Mouse (Mus musculus) intestine, embryonic 14.5 days (tissue): ENCODE results near the gene Arhgap20. TPM values are rescaled to one million over a fixed set of nuclear protein-coding genes. Genes with fewer than 3 reads are reported as not detected.
A peak's percentile ranks its signal among the peaks of the same experiment; 100 is the strongest.

Experiments
- ATAC-seq: fragments of 200-750 bp; cut with Nextera tagmentation; replicated peaks from 2 replicates; pipeline ENCODE4 v1.8.0; 2017; ENCODE audit warnings: low read depth, moderate number of reproducible peaks, moderate TSS enrichment, moderate library complexity; ENCODE audit not compliant: low FRiP score, low TSS enrichment
- DNase-seq: peaks from one replicate; pipeline ENCODE4 v3.0.0-alpha.2; 2018; ENCODE audit warnings: low spot score
- H3K27ac ChIP-seq: fragments of 300-500 bp; sonication (generic); 2 replicates; pipeline ENCODE4 v1.5.1; 2014; ENCODE audit warnings: low read depth, mild to moderate bottlenecking, control low read depth
- H3K27me3 ChIP-seq: fragments of 300-500 bp; sonication (generic); replicated peaks from 2 replicates; pipeline ENCODE4 v1.6.1; 2014; ENCODE audit warnings: low read length, control low read depth; ENCODE audit not compliant: control insufficient read depth, insufficient read depth
- H3K36me3 ChIP-seq: fragments of 300-500 bp; sonication (generic); 2 replicates; pipeline ENCODE4 v1.6.1; 2014; ENCODE audit warnings: low read length, control low read depth; ENCODE audit not compliant: control insufficient read depth, insufficient read depth
- H3K4me1 ChIP-seq: fragments of 300-500 bp; sonication (generic); replicated peaks from 2 replicates; pipeline ENCODE4 v1.6.1; 2014; ENCODE audit warnings: low read length, control low read depth, mixed read lengths; ENCODE audit not compliant: control insufficient read depth, insufficient read depth
- H3K4me2 ChIP-seq: fragments of 300-500 bp; sonication (generic); 2 replicates; pipeline ENCODE4 v1.6.1; 2014; ENCODE audit warnings: low read length
- H3K4me3 ChIP-seq: fragments of 300-500 bp; sonication (generic); 2 replicates; pipeline ENCODE4 v1.5.1; 2014; ENCODE audit warnings: low read depth, low read length, control low read depth, mixed read lengths
- H3K9ac ChIP-seq: fragments of 300-500 bp; sonication (generic); 2 replicates; pipeline ENCODE4 v1.6.1; 2014; ENCODE audit warnings: mild to moderate bottlenecking, low read length
- H3K9me3 ChIP-seq: fragments of 300-500 bp; sonication (generic); 2 replicates; pipeline ENCODE4 v1.6.1; 2016; ENCODE audit warnings: low read length, control low read depth; ENCODE audit not compliant: control insufficient read depth
- WGBS: fragments of 180-500 bp; shearing (Covaris S2); extraction: QIAGEN DNeasy Blood & Tissue Kit; methylation state at CpG from one replicate; pipeline ENCODE4 v1.1.7; 2014; 5-methylcytosine and 5-hydroxymethylcytosine counted together
- polyA plus RNA-seq: library from polyadenylated mRNA; unstranded; fragments of >200 nt; fragmentation: Nextera tagmentation; extraction: Ambion mirVana; gene quantifications from 2 replicates; pipeline ENCODE4 v1.2.1, GENCODE M21; 2014

Gene Arhgap20
- 1.9 and 3.0 TPM in 2 replicates for polyA plus RNA-seq

DNA sequence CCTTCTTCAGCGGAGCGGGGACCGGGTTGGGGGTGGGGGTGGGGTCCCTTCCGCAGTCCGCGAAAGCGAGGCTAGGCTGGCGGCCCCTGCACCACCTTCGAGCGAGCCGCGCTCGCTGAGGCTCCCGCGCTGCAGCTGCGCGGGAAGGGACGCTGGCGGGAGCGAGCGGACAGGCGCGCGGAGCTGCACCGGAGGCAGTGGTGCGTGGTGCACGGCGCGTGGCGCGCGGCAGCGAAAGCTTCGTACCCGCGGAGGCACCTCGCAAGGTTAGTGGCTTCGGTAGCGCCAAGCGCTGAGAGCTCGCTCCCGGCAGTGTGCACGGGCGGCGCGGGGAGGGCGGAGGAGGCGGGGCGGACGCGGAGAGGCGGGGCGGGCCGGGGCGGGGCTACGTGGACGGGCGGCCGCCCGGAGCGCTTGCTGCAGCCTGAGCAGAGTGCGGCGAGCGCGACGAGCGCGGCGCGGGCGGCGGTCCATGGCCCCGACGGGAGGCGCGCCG, at the start of gene Arhgap20:
Gene Arhgap20, plus strand, starts transcription at position 417 of the 496 bp plus-strand sequence.
- H3K9ac ChIP-seq: peak within 1 kb of the TSS; percentile 48
- peak within 1 kb of the TSS; percentile 64 for H3K4me3 ChIP-seq
- peak within 1 kb of the TSS; percentile 76 for H3K4me2 ChIP-seq
- ATAC-seq (peak; percentile 92), DNase-seq (peak; percentile 89)
- peaks cover 9% of the 10 kb centered on the region for H3K4me1 ChIP-seq
- no peaks in the 10 kb centered on the region for H3K36me3 ChIP-seq
- H3K9me3 ChIP-seq: no peaks in the 10 kb centered on the region
- peaks cover 45% of the 10 kb centered on the region for H3K27me3 ChIP-seq
- WGBS: under 1% methylated on average over 59 of the region's 77 CpGs
- peak within 1 kb of the TSS; percentile 36; the same call in 1 of the 2 replicates for H3K27ac ChIP-seq

GRCm38 (mm10) chr9:51718793-51719192, 46.3 kb upstream of the Arhgap20 start:
- 92% methylated on average over 3 of the region's 3 CpGs for WGBS

DNA sequence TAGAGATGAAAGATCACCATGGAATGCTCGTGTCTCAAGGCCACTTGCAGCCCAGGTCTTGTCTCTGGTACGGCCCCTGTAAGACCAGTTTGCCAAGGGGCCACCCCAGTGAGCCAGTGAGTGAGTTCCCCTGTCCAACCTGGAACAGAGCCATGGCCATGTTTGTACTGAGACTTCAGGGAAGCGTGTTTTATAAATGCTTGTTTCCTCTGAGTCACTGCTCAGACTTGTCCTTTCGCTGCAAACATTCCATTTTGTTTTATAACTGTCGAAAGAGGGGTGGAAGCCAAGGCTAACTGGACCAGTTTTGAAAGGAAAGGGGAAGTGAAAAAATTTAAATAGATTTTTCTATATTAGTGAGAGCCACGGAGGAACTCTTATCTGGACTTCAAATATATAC, 37.2 kb upstream of the Arhgap20 start:
- no peaks in the 10 kb centered on the region for H3K36me3 ChIP-seq
- 0 out of 2 replicates have a peak, but pooled peaks cover 5% of the 10 kb centered on the region for H3K4me1 ChIP-seq
- no peak overlapping the region for H3K4me2 ChIP-seq
- H3K27ac ChIP-seq: peak overlapping the region; percentile 11; the same call in 1 of the 2 replicates
- H3K9ac ChIP-seq: no peak overlapping the region
- ATAC-seq (no peak), DNase-seq (no peak)
- H3K9me3 ChIP-seq: no peaks in the 10 kb centered on the region
- WGBS: 23% methylated on average over 6 of the region's 6 CpGs
- H3K4me3 ChIP-seq: no peak overlapping the region
- H3K27me3 ChIP-seq: no peaks in the 10 kb centered on the region

More at GRCm38 (mm10) chr9:51718793-51719192, 46.3 kb upstream of the Arhgap20 start:
- H3K4me2 ChIP-seq: no peak overlapping the region
- no peaks in the 10 kb centered on the region for H3K9me3 ChIP-seq
- H3K27me3 ChIP-seq: no peaks in the 10 kb centered on the region
- H3K36me3 ChIP-seq: no peaks in the 10 kb centered on the region
- DNase-seq (no peak), ATAC-seq (no peak)
- H3K4me1 ChIP-seq: no peaks in the 10 kb centered on the region
- no peak overlapping the region for H3K27ac ChIP-seq
- no peak overlapping the region for H3K9ac ChIP-seq
- no peak overlapping the region for H3K4me3 ChIP-seq

GRCm38 (mm10) chr9:51735180-51736034, 29.7 kb upstream of the Arhgap20 start:
- no peak for DNase-seq
- no peak overlapping the region for H3K4me2 ChIP-seq
- H3K27me3 ChIP-seq: no peaks in the 10 kb centered on the region
- H3K36me3 ChIP-seq: no peaks in the 10 kb centered on the region
- no peak overlapping the region for H3K27ac ChIP-seq
- no peaks in the 10 kb centered on the region for H3K4me1 ChIP-seq
- H3K9me3 ChIP-seq: no peaks in the 10 kb centered on the region
- H3K4me3 ChIP-seq: no peak overlapping the region
- WGBS: 38% methylated on average over 9 of the region's 9 CpGs
- no peak overlapping the region for H3K9ac ChIP-seq
- ATAC-seq: no peak

GRCm38 (mm10) chr9:51736750-51737368, 28.3 kb upstream of the Arhgap20 start:
- Histone ChIP-seq H3K27ac (no peak overlapping the region), H3K4me2 (no peak overlapping the region), H3K9me3 (no peaks in the 10 kb centered on the region), H3K36me3 (no peaks in the 10 kb centered on the region), H3K9ac (no peak overlapping the region), H3K4me1 (no peaks in the 10 kb centered on the region), H3K4me3 (no peak overlapping the region), H3K27me3 (no peaks in the 10 kb centered on the region)
- DNase-seq: no peak
- no peak for ATAC-seq
- 71% methylated on average over 5 of the region's 5 CpGs for WGBS

- Histone ChIP-seq H3K36me3 (no peaks in the 10 kb centered on the region), H3K4me3 (no peak overlapping the region), H3K27me3 (no peaks in the 10 kb centered on the region), H3K4me2 (no peak overlapping the region), H3K27ac (no peak overlapping the region), H3K9me3 (no peaks in the 10 kb centered on the region), H3K4me1 (no peaks in the 10 kb centered on the region), H3K9ac (no peak overlapping the region)
- DNase-seq (no peak), ATAC-seq (no peak)
- WGBS: 89% methylated on average over 9 of the region's 9 CpGs
Observed at GRCm38 (mm10) chr9:51738349-51738748, 26.8 kb upstream of the Arhgap20 start.

DNA sequence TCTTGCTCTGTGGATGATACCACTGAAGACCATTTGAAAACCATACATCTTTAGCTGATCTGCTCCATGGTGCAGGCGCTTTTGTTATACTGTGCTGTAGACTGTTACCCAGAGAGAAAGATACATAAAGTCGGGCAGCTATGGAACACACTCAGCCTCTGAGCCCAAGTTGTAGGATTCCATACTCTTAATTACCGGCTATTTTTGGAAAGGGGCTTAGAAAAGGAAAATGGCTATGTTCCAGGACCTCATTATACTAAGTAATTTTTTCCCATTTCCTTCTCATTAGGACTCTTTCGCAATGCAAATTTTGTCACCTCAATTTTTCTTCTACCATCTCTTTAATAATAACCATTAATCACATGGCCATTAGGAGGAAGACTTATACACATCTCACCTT, 25.3 kb upstream of the Arhgap20 start:
- ATAC-seq (no peak), DNase-seq (no peak)
- 91% methylated on average over 4 of the region's 4 CpGs for WGBS
- no peak overlapping the region for H3K27ac ChIP-seq
- no peak overlapping the region for H3K9ac ChIP-seq
- H3K9me3 ChIP-seq: no peaks in the 10 kb centered on the region
- H3K27me3 ChIP-seq: no peaks in the 10 kb centered on the region
- H3K4me2 ChIP-seq: no peak overlapping the region
- no peaks in the 10 kb centered on the region for H3K4me1 ChIP-seq
- no peak overlapping the region for H3K4me3 ChIP-seq
- no peaks in the 10 kb centered on the region for H3K36me3 ChIP-seq

GRCm38 (mm10) chr9:51750144-51750543, 15.0 kb upstream of the Arhgap20 start:
- Histone ChIP-seq H3K4me3 (no peak overlapping the region), H3K27ac (no peak overlapping the region), H3K9me3 (no peaks in the 10 kb centered on the region), H3K36me3 (no peaks in the 10 kb centered on the region), H3K4me2 (no peak overlapping the region), H3K27me3 (no peaks in the 10 kb centered on the region), H3K4me1 (0 out of 2 replicates have a peak, but pooled peaks cover 6% of the 10 kb centered on the region), H3K9ac (no peak overlapping the region)
- ATAC-seq: no peak
- no peak for DNase-seq
- WGBS: 46% methylated on average over 4 of the region's 4 CpGs
